Mouse (Mus musculus) CH12.LX (cell line): Measurements from ENCODE around the gene Nup188.

Experiments
- CHD1 ChIP-seq: IDR thresholded peaks from 2 replicates; pipeline ENCODE4 v1.6.1; 2012; ENCODE audit warnings: low read depth, low read length, improper control_type of control experiment, inconsistent platforms
- CHD2 ChIP-seq: IDR thresholded peaks from 2 replicates; pipeline ENCODE4 v1.6.1; 2011; ENCODE audit warnings: low read length, improper control_type of control experiment
- CTCF ChIP-seq, 2 experiments: IDR thresholded peaks in 1 of 2; conservative IDR thresholded peaks in 1 of 2; 2 replicates each; pipeline ENCODE4 v1.5.1; 2011 to 2012; ENCODE audit warnings: low read depth in 2 of 2, low read length in 2 of 2, improper control_type of control experiment in 1 of 2, inconsistent platforms in 1 of 2, mild to moderate bottlenecking in 1 of 2, moderate library complexity in 1 of 2
- E2F4 ChIP-seq: IDR thresholded peaks from 2 replicates; pipeline ENCODE4 v1.6.1; 2011; ENCODE audit warnings: low read depth, low read length, improper control_type of control experiment; ENCODE audit not compliant: insufficient replicate concordance
- EP300 ChIP-seq: IDR thresholded peaks from 2 replicates; pipeline ENCODE4 v1.6.1; 2011; ENCODE audit warnings: low read length, improper control_type of control experiment
- MAX ChIP-seq: IDR thresholded peaks from 2 replicates; pipeline ENCODE4 v1.6.1; 2011; ENCODE audit warnings: low read length, improper control_type of control experiment
- POLR2A ChIP-seq: IDR thresholded peaks from 2 replicates; pipeline ENCODE4 v1.6.1; 2011; ENCODE audit warnings: low read depth, mild to moderate bottlenecking, improper control_type of control experiment, low read length
- RCOR1 ChIP-seq: conservative IDR thresholded peaks from 2 replicates; pipeline ENCODE4 v1.6.1; 2012; ENCODE audit warnings: low read depth, mild to moderate bottlenecking, inconsistent platforms, low read length, improper control_type of control experiment
- SMC3 ChIP-seq: IDR thresholded peaks from 2 replicates; pipeline ENCODE4 v1.6.1; 2011; ENCODE audit warnings: low read depth, low read length, improper control_type of control experiment
- ZC3H11A ChIP-seq: IDR thresholded peaks from 2 replicates; pipeline ENCODE4 v1.6.1; 2012; ENCODE audit warnings: low read depth, mild to moderate bottlenecking, inconsistent platforms, low read length, improper control_type of control experiment
- ZNF384 ChIP-seq: IDR thresholded peaks from 2 replicates; pipeline ENCODE4 v1.6.1; 2012; ENCODE audit warnings: low read depth, low read length, improper control_type of control experiment, inconsistent platforms

DNA sequence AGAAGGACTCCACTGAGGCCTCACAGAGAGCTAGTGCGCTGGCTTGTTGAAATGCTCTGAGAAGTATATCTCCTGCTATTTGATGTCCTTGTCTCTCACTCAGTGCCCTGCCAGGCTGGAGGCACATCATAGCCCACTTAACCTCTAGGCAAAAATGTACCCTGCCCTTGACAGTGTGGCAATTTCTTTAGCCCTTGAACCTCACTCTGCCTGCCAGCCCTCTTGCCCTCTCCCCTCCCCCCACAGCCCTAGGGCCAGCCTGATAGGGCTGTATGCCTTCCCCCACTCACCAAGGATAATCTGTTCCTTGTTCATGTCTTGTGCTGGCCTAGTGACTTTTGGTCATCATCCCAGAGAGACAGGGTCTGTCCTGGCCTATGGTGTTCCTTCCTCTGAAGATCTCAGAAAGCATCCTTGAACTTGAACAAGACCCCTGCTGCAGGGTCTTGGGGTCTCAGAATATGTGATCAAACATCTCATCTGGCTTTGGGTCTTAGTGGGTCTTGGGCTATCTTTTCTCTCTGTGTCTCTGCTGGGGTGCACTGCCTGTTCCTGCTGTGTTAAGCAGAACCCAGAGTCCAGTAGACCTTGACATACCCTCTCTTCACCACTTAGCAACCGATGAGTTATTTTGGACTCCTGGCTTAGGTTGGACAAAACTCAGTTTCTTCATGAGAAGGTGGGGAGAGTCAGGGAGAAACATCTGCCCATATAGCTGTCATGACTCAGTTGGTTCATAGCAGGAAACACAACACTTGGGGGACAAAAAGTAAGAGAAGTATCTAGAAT, 79.3 kb downstream of the Nup188 start:
- TF ChIP-seq CTCF (conservative IDR thresholded peaks at IDR 0.05 in 1 of 2, IDR thresholded peaks at IDR 0.05 in 1 of 2; ENCODE audit: low read depth in 2 of 2, low read length in 2 of 2) (no peak), EP300 (no peak), CHD2 (no peak), ZNF384 (no peak), ZC3H11A (no peak), SMC3 (no peak), CHD1 (no peak), POLR2A (no peak), MAX (no peak), RCOR1 (no peak), E2F4 (no peak)
